ENCODE assay signal across 14 mouse cellular contexts in the genomic region with DNA sequence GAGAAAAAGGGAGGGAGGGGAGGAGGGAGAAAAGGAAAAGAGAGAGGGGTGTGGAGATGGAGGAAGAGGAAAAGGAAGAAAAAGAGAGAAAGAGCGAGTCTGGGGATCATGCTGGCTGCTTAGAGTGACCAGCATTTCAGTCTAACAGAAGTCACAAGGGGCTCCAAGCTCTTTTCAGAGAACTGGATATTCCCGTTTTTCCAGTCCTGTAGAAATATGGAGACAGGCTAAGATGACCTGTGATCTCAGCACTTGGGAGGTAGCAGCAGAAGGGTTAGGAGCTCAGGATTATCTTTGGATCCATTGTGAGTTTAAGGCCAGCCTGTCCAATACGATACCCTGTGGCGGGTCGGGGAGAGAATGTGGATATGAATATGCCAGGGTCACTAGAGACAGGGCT.
"Had no signal": no experiment of that assay in that cellular context is flagged by ENCODE, and none has a peak within 500 bp of the region (broad histone marks: within the 10 kb centered on the region; RNA-seq: fewer than 3 reads in every experiment).

No protein-coding gene starts in this region.

- H3K36me3 ChIP-seq: liver, embryonic 15.5 days; midbrain, embryonic 13.5 days; midbrain, embryonic 15.5 days; neural tube, embryonic 12.5 days had no signal

- DNase-seq: liver, postnatal 0 days; lung, adult 2 months; lung, postnatal 10 days; lung, postnatal 36 days; right cerebral cortex, postnatal 14 days; thymus, postnatal 14 days; thymus, postnatal 36 days had no signal

- H3K27me3 ChIP-seq: midbrain, embryonic 13.5 days; midbrain, embryonic 15.5 days; neural tube, embryonic 12.5 days had no signal

- H3K4me3 ChIP-seq: liver, embryonic 15.5 days; megakaryocyte, embryonic 14.5 days; midbrain, embryonic 13.5 days; midbrain, embryonic 15.5 days; neural tube, embryonic 12.5 days had no signal

- H3K27ac ChIP-seq: liver, embryonic 15.5 days; macrophage; midbrain, embryonic 13.5 days; midbrain, embryonic 15.5 days; neural tube, embryonic 12.5 days had no signal

- H3K4me2 ChIP-seq: liver, embryonic 15.5 days; midbrain, embryonic 11.5 days; midbrain, embryonic 13.5 days; midbrain, embryonic 15.5 days; neural tube, embryonic 12.5 days had no signal

- ATAC-seq: liver, postnatal 0 days; midbrain, embryonic 13.5 days; midbrain, embryonic 15.5 days had no signal

- H3K9ac ChIP-seq: liver, embryonic 15.5 days; liver, postnatal 0 days; midbrain, embryonic 13.5 days; midbrain, embryonic 15.5 days; neural tube, embryonic 12.5 days had no signal

- H3K9me3 ChIP-seq: liver, embryonic 15.5 days; megakaryocyte, embryonic 14.5 days; midbrain, embryonic 13.5 days; midbrain, embryonic 15.5 days; neural tube, embryonic 12.5 days had no signal
